Mouse (Mus musculus): ENCODE measurements around the gene Trp53i13.

The Trp53i13 gene

GRCm38 (mm10) chr11:77492911-77493332 is 22.9 kb downstream of the Trp53i13 start:
- peak; percentile 91 to 92 for DNase-seq (ENCODE audit: low spot score in 2 of 2)

- peak; percentile 60 to 80 for DNase-seq (ENCODE audit: low spot score in 2 of 2)
Measured at GRCm38 (mm10) chr11:77492311-77492871, 23.4 kb downstream of the Trp53i13 start.

GRCm38 (mm10) chr11:77491502-77492291 is 24.1 kb downstream of the Trp53i13 start:
- peak in 1 of 2 experiments; percentile 69 for DNase-seq (ENCODE audit: low spot score in 2 of 2)

- DNase-seq (ENCODE audit: low spot score in 2 of 2) = peak; percentile 88 to 90
Measured at GRCm38 (mm10) chr11:77491123-77491501, 24.7 kb downstream of the Trp53i13 start.

GRCm38 (mm10) chr11:77490451-77490850 is 25.3 kb downstream of the Trp53i13 start:
- peak in 1 of 2 experiments; percentile 25 for DNase-seq (ENCODE audit: low spot score in 2 of 2)

GRCm38 (mm10) chr11:77489591-77490235 is 26.1 kb downstream of the Trp53i13 start, which contains the start of gene Ankrd13b:
TSS of gene Ankrd13b (minus strand) at chr11:77489678.
- DNase-seq (ENCODE audit: low spot score in 2 of 2) = peak in 1 of 2 experiments; percentile 78

- DNase-seq (ENCODE audit: low spot score in 2 of 2) = peak in 1 of 2 experiments; percentile 40
Measured at GRCm38 (mm10) chr11:77488771-77489581, 26.8 kb downstream of the Trp53i13 start.

GRCm38 (mm10) chr11:77486798-77487197 is 29.0 kb downstream of the Trp53i13 start:
- peak in 1 of 2 experiments; percentile 50 for DNase-seq (ENCODE audit: low spot score in 2 of 2)

- no peak for DNase-seq (ENCODE audit: low spot score in 2 of 2)
Measured at GRCm38 (mm10) chr11:77485229-77485628, 30.6 kb downstream of the Trp53i13 start.

- no peak for DNase-seq (ENCODE audit: low spot score in 2 of 2)
Measured at GRCm38 (mm10) chr11:77483510-77484255, 32.1 kb downstream of the Trp53i13 start.

GRCm38 (mm10) chr11:77483043-77483442 is 32.7 kb downstream of the Trp53i13 start:
- no peak for DNase-seq (ENCODE audit: low spot score in 2 of 2)

- DNase-seq (ENCODE audit: low spot score in 2 of 2) = no peak
Measured at GRCm38 (mm10) chr11:77476895-77477294, 38.9 kb downstream of the Trp53i13 start.

GRCm38 (mm10) chr11:77476216-77476615 is 39.6 kb downstream of the Trp53i13 start:
- DNase-seq (ENCODE audit: low spot score in 2 of 2) = peak in 1 of 2 experiments; percentile 12

GRCm38 (mm10) chr11:77472775-77473174 is 43.0 kb downstream of the Trp53i13 start:
- no peak for DNase-seq (ENCODE audit: low spot score in 2 of 2)

- no peak for DNase-seq (ENCODE audit: low spot score in 2 of 2)
Measured at GRCm38 (mm10) chr11:77471407-77471806, 44.4 kb downstream of the Trp53i13 start.

GRCm38 (mm10) chr11:77468397-77468796 is 47.4 kb downstream of the Trp53i13 start:
- no peak for DNase-seq (ENCODE audit: low spot score in 2 of 2)

GRCm38 (mm10) chr11:77467784-77468183 is 48.0 kb downstream of the Trp53i13 start:
- DNase-seq (ENCODE audit: low spot score in 2 of 2) = peak in 1 of 2 experiments; percentile 76

- peak in 1 of 2 experiments; percentile 62 for DNase-seq (ENCODE audit: low spot score in 2 of 2)
Measured at GRCm38 (mm10) chr11:77467157-77467556, 48.6 kb downstream of the Trp53i13 start.

- DNase-seq (ENCODE audit: low spot score in 2 of 2) = no peak
Measured at GRCm38 (mm10) chr11:77466544-77466943, 49.2 kb downstream of the Trp53i13 start.

GRCm38 (mm10) chr11:77465111-77465510 is 50.7 kb downstream of the Trp53i13 start:
- no peak for DNase-seq (ENCODE audit: low spot score in 2 of 2)

GRCm38 (mm10) chr11:77464684-77465083 is 51.1 kb downstream of the Trp53i13 start:
- no peak for DNase-seq (ENCODE audit: low spot score in 2 of 2)

All from frontal cortex, postnatal 10 days (tissue).